8 mouse cellular contexts compared by ENCODE assay signal in the genomic region with DNA sequence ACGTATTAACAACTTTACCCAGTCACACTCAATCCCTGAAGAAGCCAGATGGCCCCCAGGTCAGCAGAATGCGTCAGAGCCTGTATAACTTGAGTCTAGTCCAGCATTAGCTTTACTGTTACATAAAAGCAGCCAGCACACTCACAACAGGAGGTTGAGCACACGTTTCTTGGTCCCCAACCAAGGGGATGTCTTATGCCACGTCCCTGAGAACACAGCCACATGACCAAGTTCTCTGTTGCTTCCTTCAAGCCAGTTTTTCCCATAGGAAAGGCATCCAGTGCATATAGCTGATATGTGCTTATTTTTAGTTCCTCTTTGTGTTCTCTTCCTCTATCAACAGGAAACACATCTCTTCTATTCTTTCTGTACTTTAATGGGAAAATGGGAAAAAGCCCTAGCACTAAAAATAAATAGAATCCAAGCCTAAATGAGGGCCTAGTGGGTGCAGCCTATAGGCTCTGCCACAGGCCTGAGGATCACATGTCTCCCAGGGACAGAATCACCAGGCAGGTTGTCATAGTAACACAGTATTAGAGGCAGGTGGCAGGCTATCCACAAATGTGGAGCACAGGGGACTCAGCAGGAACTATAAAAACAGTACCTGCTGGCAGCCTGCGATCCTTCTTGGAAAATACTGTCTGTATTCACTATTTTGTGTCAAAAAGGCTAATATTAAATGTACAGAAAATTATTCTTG.
A peak's percentile ranks its signal among the peaks of the same experiment; 100 is the strongest.
DNase-seq lines count a peak whose midpoint lies in the region; ATAC-seq lines count a peak whose summit lies in the region.

No protein-coding gene starts in this region.

- H3K9me3 ChIP-seq in heart, embryonic 11.5 days (replicated peaks; ENCODE audit: control insufficient read depth, low read length), result no peaks in the 10 kb centered on the region
- no peaks in the 10 kb centered on the region for H3K9me3 ChIP-seq in forebrain, embryonic 16.5 days (ENCODE audit: control insufficient read depth, low read length)
- H3K9me3 ChIP-seq in liver, embryonic 16.5 days (replicated peaks; ENCODE audit: control insufficient read depth, low read length), result no peaks in the 10 kb centered on the region

- H3K27ac ChIP-seq in heart, embryonic 11.5 days (ENCODE audit: low read depth, low read length), result 0 out of 2 replicates have a peak overlapping the region, but pooled peaks have one; percentile 2
- peak overlapping the region; percentile 41 for H3K27ac ChIP-seq in forebrain, embryonic 16.5 days (ENCODE audit: low read length)
- no peak overlapping the region for H3K27ac ChIP-seq in liver, embryonic 16.5 days (ENCODE audit: low read length)

- H3K4me1 ChIP-seq in heart, embryonic 11.5 days (ENCODE audit: control insufficient read depth, insufficient read depth, low read length), result no peaks in the 10 kb centered on the region
- H3K4me1 ChIP-seq in forebrain, embryonic 16.5 days (replicated peaks; ENCODE audit: control insufficient read depth, insufficient read depth, low read length), result peaks cover 8% of the 10 kb centered on the region
- H3K4me1 ChIP-seq in liver, embryonic 16.5 days (ENCODE audit: control insufficient read depth, low read depth, low read length), result no peaks in the 10 kb centered on the region

- no peaks in the 10 kb centered on the region for H3K27me3 ChIP-seq in heart, embryonic 11.5 days (ENCODE audit: control insufficient read depth, insufficient read depth, low read length)
- no peaks in the 10 kb centered on the region for H3K27me3 ChIP-seq in forebrain, embryonic 16.5 days (replicated peaks; ENCODE audit: control insufficient read depth, insufficient read depth, low read length)
- H3K27me3 ChIP-seq in liver, embryonic 16.5 days (ENCODE audit: control insufficient read depth, insufficient read depth, low read depth, low read length), result no peaks in the 10 kb centered on the region

- no peak for ATAC-seq in heart, embryonic 11.5 days (replicated peaks; ENCODE audit: insufficient number of reproducible peaks, low FRiP score, low TSS enrichment)
- ATAC-seq in forebrain, embryonic 16.5 days, result peak; percentile 98
- peak; percentile 27; the same call in 1 of the 2 replicates for ATAC-seq in liver, embryonic 16.5 days (ENCODE audit: low read depth)
- ATAC-seq in granulocyte monocyte progenitor cell, adult 5-6 weeks (replicated peaks; ENCODE audit: poor library complexity, severe bottlenecking), result no peak

- H3K9ac ChIP-seq in heart, embryonic 11.5 days (ENCODE audit: low read depth, low read length), result no peak overlapping the region
- no peak overlapping the region for H3K9ac ChIP-seq in forebrain, embryonic 16.5 days (replicated peaks; ENCODE audit: low read depth, low read length)
- no peak overlapping the region for H3K9ac ChIP-seq in liver, embryonic 16.5 days (ENCODE audit: low read depth, low read length)

- H3K4me2 ChIP-seq in heart, embryonic 11.5 days, result no peak overlapping the region
- no peak overlapping the region for H3K4me2 ChIP-seq in forebrain, embryonic 16.5 days (ENCODE audit: low read length)
- no peak overlapping the region for H3K4me2 ChIP-seq in liver, embryonic 16.5 days (ENCODE audit: low read depth, low read length)

- H3K36me3 ChIP-seq in heart, embryonic 11.5 days (ENCODE audit: control insufficient read depth, insufficient read depth, low read length), result no peaks in the 10 kb centered on the region
- H3K36me3 ChIP-seq in forebrain, embryonic 16.5 days (ENCODE audit: control insufficient read depth, insufficient read depth), result no peaks in the 10 kb centered on the region
- no peaks in the 10 kb centered on the region for H3K36me3 ChIP-seq in liver, embryonic 16.5 days (ENCODE audit: control insufficient read depth, insufficient read depth)

- 46% methylated on average over 5 of the region's 5 CpGs for WGBS in heart, embryonic 11.5 days (ENCODE audit: insufficient replicate concordance)
- WGBS in forebrain, embryonic 16.5 days, result 22% methylated on average over 5 of the region's 5 CpGs
- 34% methylated on average over 5 of the region's 5 CpGs for WGBS in liver, embryonic 16.5 days (ENCODE audit: insufficient replicate concordance)

- no peak overlapping the region for H3K4me3 ChIP-seq in heart, embryonic 11.5 days (ENCODE audit: low read depth, low read length)
- H3K4me3 ChIP-seq in forebrain, embryonic 16.5 days (replicated peaks; ENCODE audit: low read length), result no peak overlapping the region
- H3K4me3 ChIP-seq in liver, embryonic 16.5 days (ENCODE audit: low read depth, low read length), result no peak overlapping the region

- no peak for DNase-seq in heart, adult 11 months
- DNase-seq in brain, adult 2 months (ENCODE audit: low read depth, low spot score), result peak; percentile 91
- no peak for DNase-seq in lung, postnatal 14 days
- no peak for DNase-seq in T-cell, adult 2 months (ENCODE audit: low spot score)

Comparison
In these comparisons a context has a peak if more than half of its experiments do, and no peak if none do; other contexts are left out.
1. ATAC-seq: peak in forebrain, embryonic 16.5 days (single experiment) and liver, embryonic 16.5 days (single experiment); none in heart, embryonic 11.5 days (single experiment) and granulocyte monocyte progenitor cell, adult 5-6 weeks (single experiment).